Mouse (Mus musculus) brain, embryonic 14.5 days (tissue): Measurements from ENCODE around the gene Fbxl7.

Source experiments
- CTCF ChIP-seq: fragments of 200-500 bp; IDR thresholded peaks from 2 replicates; pipeline ENCODE4 v1.5.1; 2012; ENCODE audit warnings: inconsistent platforms, mild to moderate bottlenecking, moderate library complexity, borderline replicate concordance; ENCODE audit not compliant: insufficient read depth, insufficient read length; ENCODE audit errors: extremely low read depth
- POLR2A ChIP-seq: fragments of 200-500 bp; IDR thresholded peaks from 2 replicates; pipeline ENCODE4 v1.6.1; 2012; ENCODE audit warnings: mild to moderate bottlenecking, inconsistent platforms, borderline replicate concordance; ENCODE audit not compliant: poor library complexity, insufficient read depth, insufficient read length, severe bottlenecking; ENCODE audit errors: extremely low read depth

DNA sequence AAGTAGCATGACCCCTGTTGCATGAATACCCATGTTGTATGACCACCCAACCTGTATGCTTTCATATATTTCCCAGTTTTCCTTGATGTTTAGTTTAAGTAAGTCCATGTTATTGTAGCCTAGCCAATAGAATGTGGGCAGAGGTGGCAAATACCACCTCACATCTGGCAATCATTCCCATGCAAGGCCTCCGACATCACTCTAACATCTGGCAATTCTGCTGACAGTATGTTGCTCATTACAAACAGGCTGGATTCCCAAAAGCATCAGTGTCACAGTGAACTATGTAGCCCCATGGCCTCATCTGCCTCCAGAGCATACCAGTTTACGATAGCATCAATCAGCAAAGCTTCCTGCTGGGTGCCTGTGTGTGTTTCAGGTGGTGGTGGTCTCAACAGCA, 163.0 kb downstream of the Fbxl7 start:
- TF ChIP-seq POLR2A (no peak), CTCF (no peak)
